Mouse (Mus musculus) heart, embryonic 12.5 days (tissue): Measurements from ENCODE around the gene Ptges. TPM values are rescaled to one million over a fixed set of nuclear protein-coding genes. Genes with fewer than 3 reads are reported as not detected.

Source experiments
- ATAC-seq: fragments of 200-750 bp; cut with Nextera tagmentation; 2 replicates; pipeline ENCODE4 v1.8.0; 2017; ENCODE audit warnings: moderate TSS enrichment, moderate library complexity; ENCODE audit not compliant: insufficient number of reproducible peaks, low FRiP score
- H3K27ac ChIP-seq: fragments of 300-500 bp; sonication (generic); 2 replicates; pipeline ENCODE4 v1.5.1; 2016; ENCODE audit warnings: mild to moderate bottlenecking, moderate library complexity; ENCODE audit not compliant: poor library complexity, severe bottlenecking
- H3K27me3 ChIP-seq: fragments of 300-500 bp; sonication (generic); replicated peaks from 2 replicates; pipeline ENCODE4 v1.6.1; 2016; ENCODE audit warnings: mild to moderate bottlenecking, moderate library complexity
- H3K36me3 ChIP-seq: fragments of 300-500 bp; sonication (generic); 2 replicates; pipeline ENCODE4 v1.6.1; 2016; ENCODE audit warnings: mild to moderate bottlenecking, moderate library complexity
- H3K4me1 ChIP-seq: fragments of 300-500 bp; sonication (generic); replicated peaks from 2 replicates; pipeline ENCODE4 v1.6.1; 2016; ENCODE audit warnings: mild to moderate bottlenecking
- H3K4me2 ChIP-seq: fragments of 300-500 bp; sonication (generic); 2 replicates; pipeline ENCODE4 v1.6.1; 2016; ENCODE audit warnings: mild to moderate bottlenecking, moderate library complexity
- H3K4me3 ChIP-seq: fragments of 300-500 bp; sonication (generic); 2 replicates; pipeline ENCODE4 v1.5.1; 2016; ENCODE audit warnings: mild to moderate bottlenecking
- H3K9ac ChIP-seq: fragments of 300-500 bp; sonication (generic); 2 replicates; pipeline ENCODE4 v1.6.1; 2016; ENCODE audit warnings: mild to moderate bottlenecking, moderate library complexity
- H3K9me3 ChIP-seq: fragments of 300-500 bp; sonication (generic); replicated peaks from 2 replicates; pipeline ENCODE4 v1.6.1; 2016; ENCODE audit warnings: mild to moderate bottlenecking, moderate library complexity
- WGBS: fragments of 180-500 bp; shearing (Covaris S2); methylation state at CpG from one replicate; pipeline ENCODE4 v1.1.7; 2016; 5-methylcytosine and 5-hydroxymethylcytosine counted together
- polyA plus RNA-seq: library from polyadenylated mRNA; unstranded; fragments of >200 nt; fragmentation: Nextera tagmentation; extraction: Ambion mirVana; gene quantifications from 2 replicates; pipeline ENCODE4 v1.2.1, GENCODE M21; 2016

The Ptges gene
- polyA plus RNA-seq, 1 experiment from 2014 or later, result 4.3 TPM

DNA sequence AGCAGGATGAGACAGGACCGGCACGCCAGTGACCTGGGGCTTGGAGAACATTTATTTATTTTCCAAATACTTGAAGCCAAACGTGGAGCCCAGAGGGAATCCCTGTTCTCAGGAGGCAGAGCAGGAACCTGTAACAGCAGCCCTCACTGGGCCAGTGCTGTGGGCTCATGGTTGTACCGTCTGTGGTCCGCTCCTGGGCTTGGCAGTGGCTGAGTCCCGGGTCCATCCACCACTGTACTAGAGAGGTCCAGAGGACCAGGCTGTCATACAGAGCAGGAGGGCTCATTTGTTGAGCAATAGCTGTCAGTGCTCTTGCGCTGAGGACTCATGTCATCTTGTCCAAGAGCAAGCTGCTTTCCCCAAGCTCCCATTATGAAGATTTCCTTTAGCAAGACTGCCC, 54.6 kb downstream of the Ptges start:
- Histone ChIP-seq H3K36me3 (peaks cover 20% of the 10 kb centered on the region), H3K27me3 (no peaks in the 10 kb centered on the region), H3K27ac (no peak overlapping the region; the same call in 1 of the 2 replicates), H3K9ac (no peak overlapping the region), H3K9me3 (0 out of 2 replicates have a peak, but pooled peaks cover 4% of the 10 kb centered on the region), H3K4me2 (no peak overlapping the region), H3K4me3 (no peak overlapping the region), H3K4me1 (peaks cover 50% of the 10 kb centered on the region)
- WGBS, result 69% methylated on average over 7 of the region's 7 CpGs
- no peak for ATAC-seq

- Histone ChIP-seq H3K27me3 (no peaks in the 10 kb centered on the region), H3K36me3 (peaks cover 15% of the 10 kb centered on the region), H3K4me3 (no peak overlapping the region), H3K27ac (peak overlapping the region; percentile 15; the same call in 1 of the 2 replicates), H3K4me1 (peaks cover 50% of the 10 kb centered on the region), H3K9me3 (0 out of 2 replicates have a peak, but pooled peaks cover 4% of the 10 kb centered on the region), H3K9ac (no peak overlapping the region), H3K4me2 (no peak overlapping the region)
- no peak for ATAC-seq
- 52% methylated on average over 10 of the region's 10 CpGs for WGBS
Measured at GRCm38 (mm10) chr2:30874445-30874844, 55.2 kb downstream of the Ptges start.

DNA sequence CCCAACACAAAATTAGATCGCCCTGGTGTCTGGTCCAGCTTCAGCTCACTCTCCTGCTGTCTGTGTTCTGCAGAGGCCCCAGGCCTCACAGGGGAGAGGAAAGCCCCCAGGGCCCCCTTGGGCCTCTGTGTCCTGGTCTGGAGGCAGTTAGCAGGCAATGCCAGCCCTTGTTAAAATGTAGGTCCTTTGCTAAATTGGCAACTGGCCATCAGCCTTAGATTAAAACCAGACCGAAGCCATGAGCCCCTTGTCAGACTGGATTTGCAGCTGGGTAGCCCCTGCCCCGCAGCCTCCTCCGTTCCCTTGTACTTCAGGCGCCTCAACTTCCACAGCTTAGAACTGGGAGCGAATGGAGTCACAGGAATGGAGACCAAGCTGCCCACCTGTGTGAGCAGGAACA, 57.0 kb downstream of the Ptges start:
- Histone ChIP-seq H3K27me3 (no peaks in the 10 kb centered on the region), H3K9ac (peak overlapping the region; percentile 49; the same call in 1 of the 2 replicates), H3K27ac (peak overlapping the region; percentile 70), H3K4me2 (no peak overlapping the region), H3K36me3 (0 out of 2 replicates have a peak, but pooled peaks cover 3% of the 10 kb centered on the region), H3K9me3 (no peaks in the 10 kb centered on the region), H3K4me3 (no peak overlapping the region), H3K4me1 (peaks cover 50% of the 10 kb centered on the region)
- WGBS, result 52% methylated on average over 6 of the region's 6 CpGs
- no peak for ATAC-seq

- ATAC-seq, result no peak
- Histone ChIP-seq H3K27ac (no peak overlapping the region), H3K9ac (no peak overlapping the region), H3K4me1 (peaks cover 42% of the 10 kb centered on the region), H3K36me3 (0 out of 2 replicates have a peak, but pooled peaks cover 3% of the 10 kb centered on the region), H3K9me3 (no peaks in the 10 kb centered on the region), H3K4me3 (no peak overlapping the region), H3K27me3 (no peaks in the 10 kb centered on the region), H3K4me2 (no peak overlapping the region)
- WGBS, result 75% methylated on average over 8 of the region's 8 CpGs
Measured at GRCm38 (mm10) chr2:30870863-30871262, 58.8 kb downstream of the Ptges start.

- peak overlapping the region; percentile 66 for H3K4me2 ChIP-seq
- no peak overlapping the region for H3K4me3 ChIP-seq
- 48% methylated on average over 3 of the region's 3 CpGs for WGBS
- H3K9me3 ChIP-seq, result no peaks in the 10 kb centered on the region
- ATAC-seq, result no peak
- no peak overlapping the region for H3K27ac ChIP-seq
- 0 out of 2 replicates have a peak, but pooled peaks cover 3% of the 10 kb centered on the region for H3K36me3 ChIP-seq
- H3K9ac ChIP-seq, result no peak overlapping the region
- H3K27me3 ChIP-seq, result 0 out of 2 replicates have a peak, but pooled peaks cover 3% of the 10 kb centered on the region
- peaks cover 47% of the 10 kb centered on the region for H3K4me1 ChIP-seq
Measured at GRCm38 (mm10) chr2:30865426-30865825, 64.2 kb downstream of the Ptges start.

DNA sequence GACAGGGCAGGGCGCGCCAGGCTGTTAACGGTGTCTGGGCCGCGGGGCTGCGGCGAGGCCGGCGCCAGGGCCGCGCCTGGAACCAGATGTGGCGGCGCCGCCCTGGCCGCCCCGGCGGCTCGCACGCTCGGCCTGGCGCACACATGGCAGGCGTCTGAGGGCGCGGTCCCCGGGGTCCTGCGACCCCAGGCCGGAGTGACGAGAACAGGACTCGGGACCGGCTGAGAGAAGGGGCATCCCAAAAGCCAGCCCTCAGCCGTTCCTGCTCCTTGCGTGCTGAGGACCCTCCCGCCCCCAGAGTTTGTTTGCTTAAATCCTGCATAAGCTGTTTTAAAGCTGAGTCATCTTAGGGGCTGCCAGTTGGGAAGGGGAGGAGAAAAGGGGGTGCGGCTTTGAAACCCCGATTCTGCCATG, 64.7 kb downstream of the Ptges start:
- Histone ChIP-seq H3K27ac (peak overlapping the region; percentile 81; the same call in 1 of the 2 replicates), H3K9ac (peak overlapping the region; percentile 60), H3K4me2 (peak overlapping the region; percentile 66), H3K36me3 (0 out of 2 replicates have a peak, but pooled peaks cover 3% of the 10 kb centered on the region), H3K4me1 (peaks cover 48% of the 10 kb centered on the region), H3K27me3 (0 out of 2 replicates have a peak, but pooled peaks cover 3% of the 10 kb centered on the region), H3K4me3 (peak overlapping the region; percentile 32), H3K9me3 (no peaks in the 10 kb centered on the region)
- 6% methylated on average over 34 of the region's 35 CpGs for WGBS
- ATAC-seq, result peak; percentile 50; the same call in 1 of the 2 replicates

DNA sequence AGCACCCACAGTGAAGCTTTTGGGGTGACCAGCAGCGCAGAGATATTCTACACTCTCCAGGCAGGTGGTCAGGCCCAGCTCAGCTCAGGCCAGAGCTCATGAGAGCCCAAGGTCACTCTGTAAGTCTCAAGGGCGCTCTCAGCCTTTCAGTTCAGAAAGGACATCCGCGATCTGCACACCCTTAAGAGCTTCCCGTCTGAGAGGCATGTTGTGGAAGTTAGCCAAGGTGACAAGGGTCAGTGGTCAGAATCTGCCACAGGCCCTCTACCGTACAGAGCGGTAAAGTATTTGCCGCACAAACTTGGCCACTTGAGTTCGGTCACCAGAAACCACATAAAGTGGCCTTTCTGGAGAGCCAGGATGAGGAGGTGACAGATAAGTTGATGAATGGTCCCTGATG, 66.1 kb downstream of the Ptges start:
- 37% methylated on average over 9 of the region's 9 CpGs for WGBS
- Histone ChIP-seq H3K4me3 (no peak overlapping the region), H3K36me3 (0 out of 2 replicates have a peak, but pooled peaks cover under 1% of the 10 kb centered on the region), H3K27ac (peak overlapping the region; percentile 81), H3K27me3 (0 out of 2 replicates have a peak, but pooled peaks cover 3% of the 10 kb centered on the region), H3K4me1 (peaks cover 61% of the 10 kb centered on the region), H3K9me3 (no peaks in the 10 kb centered on the region), H3K9ac (peak overlapping the region; percentile 57), H3K4me2 (0 out of 2 replicates have a peak overlapping the region, but pooled peaks have one; percentile 11)
- peak; percentile 44; the same call in 1 of the 2 replicates for ATAC-seq

- Histone ChIP-seq H3K36me3 (no peaks in the 10 kb centered on the region), H3K4me2 (no peak overlapping the region), H3K27ac (no peak overlapping the region), H3K9ac (no peak overlapping the region), H3K4me3 (no peak overlapping the region), H3K9me3 (no peaks in the 10 kb centered on the region), H3K4me1 (peaks cover 74% of the 10 kb centered on the region), H3K27me3 (0 out of 2 replicates have a peak, but pooled peaks cover 3% of the 10 kb centered on the region)
- ATAC-seq, result no peak
- 72% methylated on average over 4 of the region's 4 CpGs for WGBS
Measured at GRCm38 (mm10) chr2:30862081-30862480, 67.6 kb downstream of the Ptges start.

- WGBS, result 52% methylated on average over 5 of the region's 5 CpGs
- Histone ChIP-seq H3K27ac (peak overlapping the region; percentile 38; the same call in 1 of the 2 replicates), H3K4me3 (no peak overlapping the region), H3K4me2 (no peak overlapping the region), H3K9ac (no peak overlapping the region), H3K36me3 (no peaks in the 10 kb centered on the region), H3K4me1 (peaks cover 70% of the 10 kb centered on the region), H3K27me3 (0 out of 2 replicates have a peak, but pooled peaks cover 3% of the 10 kb centered on the region), H3K9me3 (no peaks in the 10 kb centered on the region)
- no peak for ATAC-seq
Measured at GRCm38 (mm10) chr2:30859782-30860181, 69.9 kb downstream of the Ptges start.

- Histone ChIP-seq H3K9ac (no peak overlapping the region), H3K36me3 (no peaks in the 10 kb centered on the region), H3K27ac (no peak overlapping the region), H3K9me3 (no peaks in the 10 kb centered on the region), H3K4me2 (no peak overlapping the region), H3K4me1 (peaks cover 71% of the 10 kb centered on the region), H3K4me3 (no peak overlapping the region), H3K27me3 (no peaks in the 10 kb centered on the region)
- ATAC-seq, result no peak
- WGBS, result 77% methylated on average over 6 of the region's 6 CpGs
Measured at GRCm38 (mm10) chr2:30857076-30857475, 72.6 kb downstream of the Ptges start.

DNA sequence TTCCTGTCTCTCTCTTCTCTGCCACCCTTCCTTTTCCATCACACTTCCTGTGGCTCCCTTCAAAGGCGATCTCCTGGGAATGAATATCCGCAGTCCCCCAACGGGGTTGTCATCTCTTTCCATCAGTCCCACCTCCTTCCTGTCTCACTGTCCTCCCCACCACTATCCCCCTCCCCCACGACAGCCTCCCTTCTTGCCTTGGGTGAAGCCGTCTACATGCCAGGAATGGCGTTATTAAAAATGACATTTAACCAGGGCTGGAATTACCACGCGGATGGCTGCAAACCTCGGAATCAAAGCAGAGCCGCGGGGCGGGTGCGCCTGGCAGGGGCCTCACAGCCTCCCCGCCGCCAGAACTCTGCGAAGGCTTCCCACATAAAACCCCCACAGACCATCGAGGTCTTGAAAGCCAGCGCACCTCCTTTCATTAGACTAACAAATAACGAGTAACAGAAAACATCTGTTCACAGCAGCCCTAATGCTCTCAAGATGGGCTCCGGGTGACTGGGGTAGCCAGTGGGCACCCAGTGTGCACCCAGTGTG, 76.8 kb downstream of the Ptges start:
- no peaks in the 10 kb centered on the region for H3K36me3 ChIP-seq
- H3K4me1 ChIP-seq, result peaks cover 62% of the 10 kb centered on the region
- H3K4me2 ChIP-seq, result peak overlapping the region; percentile 17
- H3K27ac ChIP-seq, result no peak overlapping the region
- H3K9ac ChIP-seq, result peak overlapping the region; percentile 47; the same call in 1 of the 2 replicates
- no peak overlapping the region for H3K4me3 ChIP-seq
- 34% methylated on average over 20 of the region's 20 CpGs for WGBS
- no peaks in the 10 kb centered on the region for H3K9me3 ChIP-seq
- H3K27me3 ChIP-seq, result no peaks in the 10 kb centered on the region
- no peak for ATAC-seq
